ENCODE assay signal across 9 mouse cellular contexts in genomic region chr11:98717904-98718303, GRCm38 (mm10). TPM values are rescaled to one million over a fixed set of nuclear protein-coding genes. Genes with fewer than 3 reads are reported as not detected.
DNase-seq lines count a peak whose midpoint lies in the region; ATAC-seq and TF ChIP-seq lines count a peak whose summit lies in the region.
"Had no signal": no experiment of that assay in that cellular context is flagged by ENCODE, and none has a peak within 500 bp of the region (broad histone marks: within the 10 kb centered on the region; RNA-seq: fewer than 3 reads in every experiment).

No protein-coding gene starts in this region.

- no peaks in the 10 kb centered on the region for H3K79me2 ChIP-seq in C2C12 (ENCODE audit: control insufficient read depth, insufficient read depth)

- no peaks in the 10 kb centered on the region for H3K27me3 ChIP-seq in C2C12 (ENCODE audit: control insufficient read depth, insufficient read depth, insufficient read length)
- no peaks in the 10 kb centered on the region for H3K27me3 ChIP-seq in liver, embryonic 11.5 days (replicated peaks; ENCODE audit: control insufficient read depth, insufficient read depth, low read length)
- H3K27me3 ChIP-seq: hindbrain, embryonic 15.5 days had no signal

- no peak overlapping the region for H3K4me2 ChIP-seq in liver, embryonic 11.5 days
- H3K4me2 ChIP-seq: hindbrain, embryonic 15.5 days had no signal

- no peak overlapping the region for H3K4me3 ChIP-seq in C2C12 (ENCODE audit: insufficient read depth, poor library complexity, severe bottlenecking)
- H3K4me3 ChIP-seq in liver, embryonic 11.5 days (ENCODE audit: low read depth, low read length) = no peak overlapping the region
- H3K4me3 ChIP-seq: hindbrain, embryonic 15.5 days had no signal

- TF ChIP-seq CTCF in C2C12 (IDR thresholded peaks at IDR 0.05; ENCODE audit: control insufficient read depth, insufficient read depth, insufficient read length) = peak; percentile 78

- WGBS in liver, embryonic 11.5 days = 31% methylated on average over 13 of the region's 13 CpGs

- peaks cover 40% of the 10 kb centered on the region for H3K36me3 ChIP-seq in C2C12 (ENCODE audit: control insufficient read depth, insufficient read depth)
- peaks cover 26% of the 10 kb centered on the region for H3K36me3 ChIP-seq in liver, embryonic 11.5 days (ENCODE audit: control insufficient read depth, insufficient read depth, low read length)

- H3K79me3 ChIP-seq in C2C12 (ENCODE audit: low read depth) = no peaks in the 10 kb centered on the region

- no peak for ATAC-seq in liver, embryonic 11.5 days (replicated peaks; ENCODE audit: low FRiP score)

- no peak overlapping the region for H3ac ChIP-seq in C2C12 (ENCODE audit: control insufficient read depth, insufficient read length, low read depth)

- H3K4me1 ChIP-seq in liver, embryonic 11.5 days (replicated peaks; ENCODE audit: control insufficient read depth, insufficient read depth, low read length) = no peaks in the 10 kb centered on the region

- no peaks in the 10 kb centered on the region for H3K9me3 ChIP-seq in liver, embryonic 11.5 days (ENCODE audit: control insufficient read depth, low read length)
- H3K9me3 ChIP-seq: hindbrain, embryonic 15.5 days had no signal

- H3K9ac ChIP-seq in liver, embryonic 11.5 days (ENCODE audit: low read depth, low read length) = no peak overlapping the region
- H3K9ac ChIP-seq: hindbrain, embryonic 15.5 days had no signal

- H3K27ac ChIP-seq in liver, embryonic 11.5 days (ENCODE audit: low read depth, low read length) = no peak overlapping the region
- H3K27ac ChIP-seq: hindbrain, embryonic 15.5 days had no signal

- DNase-seq in NIH3T3 (ENCODE audit: low read depth) = peak; percentile 84
- peak; percentile 86 to 89 for DNase-seq in cerebellum, postnatal 36 days
- peak; percentile 86 to 89 for DNase-seq in frontal cortex, postnatal 36 days (ENCODE audit: low spot score in 2 of 2)
- DNase-seq in kidney, postnatal 14 days = peak; percentile 77
- peak; percentile 60 for DNase-seq in liver, embryonic 11.5 days (ENCODE audit: low spot score)
- DNase-seq in retina, embryonic 14.5 days (ENCODE audit: low spot score) = peak; percentile 82
- no peak for DNase-seq in yolk sac, embryonic 10.5 days (ENCODE audit: low spot score)

TF ChIP-seq in C2C12, 6 proteins besides CTCF, POLR2A, EP300 and RAD21:
- TF ChIP-seq MYOD1 (IDR thresholded peaks at IDR 0.05; ENCODE audit: control insufficient read depth, insufficient read length, low read depth) (no peak), USF1 (IDR thresholded peaks at IDR 0.05; ENCODE audit: low read depth) (no peak), MYOG (IDR thresholded peaks at IDR 0.05; ENCODE audit: control insufficient read depth, extremely low read depth, insufficient read length) (no peak), MAX (IDR thresholded peaks at IDR 0.05) (no peak), FOSL1 (IDR thresholded peaks at IDR 0.05; ENCODE audit: insufficient read depth, low read length, poor library complexity, severe bottlenecking) (no peak), CEBPB (IDR thresholded peaks at IDR 0.05; ENCODE audit: low read depth) (no peak)

RNA-seq across cellular contexts. Expression of gene Med24, which starts 11.3 kb away (rescaled TPM):
- polyA plus RNA-seq in C2C12 (2012; fragmentation: generic; extraction: Trizol) = 33.1 TPM
- 61.9 and 63.6 TPM in 2 replicates for polyA plus RNA-seq in liver, embryonic 11.5 days (2014; fragmentation: Nextera tagmentation; extraction: Ambion mirVana)

RNA-seq across cellular contexts. Expression of gene Csf3, which starts 16.8 kb away (rescaled TPM):
- polyA plus RNA-seq in C2C12 (2012; fragmentation: generic; extraction: Trizol) = not detected
- polyA plus RNA-seq in liver, embryonic 11.5 days (2014; fragmentation: Nextera tagmentation; extraction: Ambion mirVana) = not detected in 2 replicates
- polyA plus RNA-seq: hindbrain, embryonic 15.5 days had no signal

RNA-seq across cellular contexts. Expression of gene Thra, which starts 22.5 kb away (rescaled TPM):
- 28.1 TPM for polyA plus RNA-seq in C2C12 (2012; fragmentation: generic; extraction: Trizol)
- polyA plus RNA-seq in liver, embryonic 11.5 days (2014; fragmentation: Nextera tagmentation; extraction: Ambion mirVana) = 26.6 and 31.6 TPM in 2 replicates

RNA-seq across cellular contexts. Expression of gene Psmd3, which starts 35.5 kb away (rescaled TPM):
- polyA plus RNA-seq in C2C12 (2012; fragmentation: generic; extraction: Trizol) = 244 TPM
- polyA plus RNA-seq in liver, embryonic 11.5 days (2014; fragmentation: Nextera tagmentation; extraction: Ambion mirVana) = 201 and 207 TPM in 2 replicates

RNA-seq across cellular contexts. Expression of gene Gsdma, which starts 53.8 kb away (rescaled TPM):
- not detected for polyA plus RNA-seq in C2C12 (2012; fragmentation: generic; extraction: Trizol)
- not detected in 2 replicates for polyA plus RNA-seq in liver, embryonic 11.5 days (2014; fragmentation: Nextera tagmentation; extraction: Ambion mirVana)
- polyA plus RNA-seq: hindbrain, embryonic 15.5 days had no signal
